Mouse (Mus musculus) E14TG2a.4 (cell line): ENCODE results near the gene Slbp.

Experiments
- CTCF ChIP-seq: conservative IDR thresholded peaks from 2 replicates; pipeline ENCODE4 v1.5.1; 2014; ENCODE audit warnings: low read length
- NANOG ChIP-seq: IDR thresholded peaks from 2 replicates; pipeline ENCODE4 v1.6.1; 2014; ENCODE audit warnings: borderline replicate concordance, low read length, mixed read lengths

DNA sequence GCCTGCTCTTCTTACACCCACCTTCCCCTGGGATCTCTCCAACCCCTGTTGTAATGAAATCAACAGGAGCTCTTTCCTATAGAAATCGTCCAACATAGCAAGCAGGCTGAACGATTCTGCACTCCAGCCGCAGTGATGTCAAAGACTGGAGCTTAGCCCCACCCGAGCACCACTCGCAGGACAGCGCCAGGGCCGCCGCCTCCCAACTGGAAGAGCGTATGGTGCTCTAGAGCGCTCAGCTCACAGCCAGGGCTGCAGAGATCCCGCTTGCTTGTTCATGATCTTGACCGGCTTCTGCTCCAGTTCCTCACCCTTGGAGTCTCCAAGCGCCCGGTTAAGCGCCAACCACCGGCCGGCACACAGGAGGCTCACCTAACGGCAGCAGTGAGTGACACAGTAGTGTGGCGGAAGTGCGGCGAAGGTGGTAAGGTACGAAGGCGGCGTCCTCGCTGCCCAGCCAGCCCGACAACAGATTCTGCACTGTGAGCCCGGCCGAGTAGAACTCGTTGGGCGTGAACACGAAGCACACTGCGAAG, 4.9 kb upstream of the Slbp start:
- TF ChIP-seq CTCF (no peak), NANOG (no peak)
